ENCODE assay signal across 8 mouse cellular contexts in the genomic region with DNA sequence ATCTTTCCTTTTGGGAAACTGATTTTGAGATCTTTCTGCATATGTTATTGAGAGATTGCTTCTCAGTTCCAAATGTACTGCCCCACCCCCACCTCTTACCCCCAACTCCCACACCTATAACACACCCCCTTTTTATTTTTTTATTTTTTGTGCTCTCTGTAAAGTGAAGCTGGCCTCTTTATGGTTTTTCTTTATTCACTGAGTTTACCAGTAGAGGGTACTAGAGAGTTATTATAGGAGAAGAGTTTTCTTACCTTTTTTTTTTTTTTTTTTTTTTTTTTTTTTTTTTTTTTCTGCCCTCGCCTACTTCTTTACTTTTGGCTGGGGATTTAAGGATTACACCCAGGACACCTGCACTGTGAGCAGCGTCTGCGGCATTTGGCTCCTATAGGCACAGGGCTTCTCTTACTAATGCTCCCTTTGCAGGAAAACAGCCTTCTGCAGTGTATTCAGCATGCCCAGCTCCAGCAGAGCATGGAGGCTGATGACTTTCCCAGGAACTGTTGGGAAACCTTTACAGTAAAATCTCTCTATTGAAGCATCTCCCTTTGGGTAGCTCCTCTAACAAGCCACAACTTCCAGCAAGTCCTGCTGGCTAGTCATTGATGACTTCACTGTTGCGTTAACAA.
DNase-seq lines count a peak whose midpoint lies in the region; ATAC-seq and TF ChIP-seq lines count a peak whose summit lies in the region.
"Had no signal": no experiment of that assay in that cellular context is flagged by ENCODE, and none has a peak within 500 bp of the region (broad histone marks: within the 10 kb centered on the region; RNA-seq: fewer than 3 reads in every experiment).

No protein-coding gene starts in this region.

- no peaks in the 10 kb centered on the region for H3K36me3 ChIP-seq in kidney, embryonic 15.5 days
- no peaks in the 10 kb centered on the region for H3K36me3 ChIP-seq in midbrain, embryonic 14.5 days (ENCODE audit: control insufficient read depth, insufficient read depth, low read length)
- H3K36me3 ChIP-seq in midbrain, embryonic 10.5 days, result no peaks in the 10 kb centered on the region
- no peaks in the 10 kb centered on the region for H3K36me3 ChIP-seq in stomach, postnatal 0 days (ENCODE audit: control insufficient read depth, insufficient read depth, low read length)

- no peak overlapping the region for H3K27ac ChIP-seq in kidney, embryonic 15.5 days
- no peak overlapping the region for H3K27ac ChIP-seq in midbrain, embryonic 14.5 days (replicated peaks; ENCODE audit: low read depth, low read length)
- H3K27ac ChIP-seq in midbrain, embryonic 10.5 days (replicated peaks), result no peak overlapping the region
- no peak overlapping the region for H3K27ac ChIP-seq in stomach, postnatal 0 days (replicated peaks)

- ATAC-seq in kidney, embryonic 15.5 days (replicated peaks; ENCODE audit: low FRiP score), result no peak
- no peak for ATAC-seq in midbrain, embryonic 14.5 days (ENCODE audit: low FRiP score, low TSS enrichment)
- ATAC-seq in stomach, postnatal 0 days (ENCODE audit: low FRiP score, low TSS enrichment), result no peak

- no peaks in the 10 kb centered on the region for H3K9me3 ChIP-seq in kidney, embryonic 15.5 days (replicated peaks)
- no peaks in the 10 kb centered on the region for H3K9me3 ChIP-seq in midbrain, embryonic 14.5 days (ENCODE audit: control insufficient read depth, low read length)
- no peaks in the 10 kb centered on the region for H3K9me3 ChIP-seq in midbrain, embryonic 10.5 days (replicated peaks)
- no peaks in the 10 kb centered on the region for H3K9me3 ChIP-seq in stomach, postnatal 0 days (ENCODE audit: control insufficient read depth, low read length)

- peak; percentile 50 for DNase-seq in kidney, adult 18-20 months
- peak; percentile 65 for DNase-seq in midbrain, embryonic 14.5 days
- no peak for DNase-seq in midbrain, embryonic 10.5 days (ENCODE audit: low spot score)
- peak; percentile 5 for DNase-seq in c-Kit-positive CD71-negative TER-119-negative erythroid progenitor cells, embryonic 14.5 days (ENCODE audit: low read depth)
- no peak for DNase-seq in stomach, postnatal 0 days (ENCODE audit: low spot score)
- DNase-seq in ovary, postnatal 10 days (ENCODE audit: low spot score), result no peak
- DNase-seq: adrenal gland, postnatal 25 days had no signal

- no peaks in the 10 kb centered on the region for H3K27me3 ChIP-seq in kidney, embryonic 15.5 days
- H3K27me3 ChIP-seq in midbrain, embryonic 14.5 days (ENCODE audit: control insufficient read depth, insufficient read depth, low read length), result no peaks in the 10 kb centered on the region
- no peaks in the 10 kb centered on the region for H3K27me3 ChIP-seq in midbrain, embryonic 10.5 days (ENCODE audit: low read depth, poor library complexity, severe bottlenecking)
- no peaks in the 10 kb centered on the region for H3K27me3 ChIP-seq in stomach, postnatal 0 days (ENCODE audit: control insufficient read depth, insufficient read depth, low read length)

- H3K4me2 ChIP-seq in kidney, embryonic 15.5 days, result no peak overlapping the region
- H3K4me2 ChIP-seq in midbrain, embryonic 14.5 days (ENCODE audit: low read length), result no peak overlapping the region
- no peak overlapping the region for H3K4me2 ChIP-seq in stomach, postnatal 0 days (replicated peaks; ENCODE audit: low read depth)

- 41% methylated on average over 4 of the region's 4 CpGs for WGBS in kidney, embryonic 15.5 days
- 26% methylated on average over 4 of the region's 4 CpGs for WGBS in midbrain, embryonic 14.5 days
- WGBS in midbrain, embryonic 10.5 days, result 23% methylated on average over 4 of the region's 4 CpGs
- 30% methylated on average over 4 of the region's 4 CpGs for WGBS in stomach, postnatal 0 days

- no peaks in the 10 kb centered on the region for H3K4me1 ChIP-seq in kidney, embryonic 15.5 days
- H3K4me1 ChIP-seq in midbrain, embryonic 14.5 days (ENCODE audit: control insufficient read depth, insufficient read depth, low read length), result no peaks in the 10 kb centered on the region
- peaks cover 7% of the 10 kb centered on the region; the same call in 1 of the 2 replicates for H3K4me1 ChIP-seq in midbrain, embryonic 10.5 days
- no peaks in the 10 kb centered on the region for H3K4me1 ChIP-seq in stomach, postnatal 0 days (replicated peaks; ENCODE audit: control insufficient read depth, insufficient read depth)

- TF ChIP-seq CTCF in stomach, postnatal 0 days (IDR thresholded peaks at IDR 0.05; ENCODE audit: low read depth), result peak; percentile 62

- H3K4me3 ChIP-seq in kidney, embryonic 15.5 days (replicated peaks), result no peak overlapping the region
- H3K4me3 ChIP-seq in midbrain, embryonic 14.5 days (replicated peaks; ENCODE audit: low read depth, low read length), result no peak overlapping the region
- H3K4me3 ChIP-seq in midbrain, embryonic 10.5 days, result no peak overlapping the region
- no peak overlapping the region for H3K4me3 ChIP-seq in stomach, postnatal 0 days (ENCODE audit: low read depth, low read length)

- TF ChIP-seq EP300 in stomach, postnatal 0 days (optimal IDR thresholded peaks at IDR 0.05), result no peak

- no peak overlapping the region for H3K9ac ChIP-seq in kidney, embryonic 15.5 days
- no peak overlapping the region for H3K9ac ChIP-seq in midbrain, embryonic 14.5 days (replicated peaks; ENCODE audit: low read length)
- H3K9ac ChIP-seq in stomach, postnatal 0 days (ENCODE audit: low read length), result no peak overlapping the region

Comparison
In these comparisons a context has a peak if more than half of its experiments do, and no peak if none do; other contexts are left out.
1. DNase-seq: peak in kidney, adult 18-20 months (single experiment), midbrain, embryonic 14.5 days (single experiment) and c-Kit-positive CD71-negative TER-119-negative erythroid progenitor cells, embryonic 14.5 days (single experiment); none in midbrain, embryonic 10.5 days (single experiment), stomach, postnatal 0 days (single experiment) and ovary, postnatal 10 days (single experiment).